Mouse (Mus musculus) midbrain, embryonic 13.5 days (tissue): ENCODE data around the gene Mrpl24. TPM values are rescaled to one million over a fixed set of nuclear protein-coding genes. Genes with fewer than 3 reads are reported as not detected.

Experiments
- ATAC-seq: fragments of 200-750 bp; cut with Nextera tagmentation; 2 replicates; pipeline ENCODE4 v1.8.0; 2017; ENCODE audit warnings: mild to moderate bottlenecking, moderate TSS enrichment, moderate library complexity
- H3K27ac ChIP-seq: fragments of 300-500 bp; sonication (generic); 2 replicates; pipeline ENCODE4 v1.5.1; 2015; ENCODE audit warnings: inconsistent platforms, mild to moderate bottlenecking, moderate library complexity
- H3K27me3 ChIP-seq: fragments of 300-500 bp; sonication (generic); 2 replicates; pipeline ENCODE4 v1.6.1; 2015; ENCODE audit warnings: mild to moderate bottlenecking, inconsistent platforms
- H3K36me3 ChIP-seq: fragments of 300-500 bp; sonication (generic); 2 replicates; pipeline ENCODE4 v1.6.1; 2015; ENCODE audit warnings: mild to moderate bottlenecking, inconsistent platforms
- H3K4me1 ChIP-seq: fragments of 300-500 bp; sonication (generic); replicated peaks from 2 replicates; pipeline ENCODE4 v1.6.1; 2015; ENCODE audit warnings: inconsistent platforms
- H3K4me2 ChIP-seq: fragments of 300-500 bp; sonication (generic); replicated peaks from 2 replicates; pipeline ENCODE4 v1.6.1; 2015; ENCODE audit warnings: moderate library complexity, mild to moderate bottlenecking, inconsistent platforms
- H3K4me3 ChIP-seq: fragments of 300-500 bp; sonication (generic); replicated peaks from 2 replicates; pipeline ENCODE4 v1.5.1; 2015; ENCODE audit warnings: mild to moderate bottlenecking, inconsistent platforms
- H3K9ac ChIP-seq: fragments of 300-500 bp; sonication (generic); replicated peaks from 2 replicates; pipeline ENCODE4 v1.6.1; 2015; ENCODE audit warnings: mild to moderate bottlenecking, inconsistent platforms
- H3K9me3 ChIP-seq: fragments of 300-500 bp; sonication (generic); 2 replicates; pipeline ENCODE4 v1.6.1; 2016; ENCODE audit warnings: mild to moderate bottlenecking, inconsistent platforms
- WGBS: fragments of 180-500 bp; shearing (Covaris S2); methylation state at CpG from one replicate; pipeline ENCODE4 v1.1.7; 2015; 5-methylcytosine and 5-hydroxymethylcytosine counted together
- polyA plus RNA-seq: library from polyadenylated mRNA; unstranded; fragments of >200 nt; fragmentation: Nextera tagmentation; extraction: Ambion mirVana; gene quantifications from 2 replicates; pipeline ENCODE4 v1.2.1, GENCODE M21; 2015

The Mrpl24 gene
- polyA plus RNA-seq, 1 experiment from 2014 or later = 72.1 TPM

GRCm38 (mm10) chr3:87951946-87952345, 32.6 kb downstream of the Mrpl24 start:
- no peak for ATAC-seq
- peak overlapping the region; percentile 16; the same call in 1 of the 2 replicates for H3K4me3 ChIP-seq
- 15% methylated on average over 12 of the region's 12 CpGs for WGBS
- no peaks in the 10 kb centered on the region for H3K9me3 ChIP-seq
- H3K27me3 ChIP-seq = no peaks in the 10 kb centered on the region
- no peaks in the 10 kb centered on the region for H3K36me3 ChIP-seq
- H3K9ac ChIP-seq = peak overlapping the region; percentile 44; the same call in 1 of the 2 replicates
- H3K4me2 ChIP-seq = peak overlapping the region; percentile 48
- peaks cover 63% of the 10 kb centered on the region for H3K4me1 ChIP-seq
- peak overlapping the region; percentile 65 for H3K27ac ChIP-seq

GRCm38 (mm10) chr3:87952440-87952839, 33.1 kb downstream of the Mrpl24 start:
- 4% methylated on average over 5 of the region's 5 CpGs for WGBS

GRCm38 (mm10) chr3:87958056-87958455, 38.8 kb downstream of the Mrpl24 start:
- no peak overlapping the region for H3K4me3 ChIP-seq
- WGBS = 0% methylated on average over 1 of the region's 1 CpGs
- H3K4me2 ChIP-seq = no peak overlapping the region
- H3K9me3 ChIP-seq = no peaks in the 10 kb centered on the region
- no peak overlapping the region for H3K9ac ChIP-seq
- no peaks in the 10 kb centered on the region for H3K36me3 ChIP-seq
- H3K27me3 ChIP-seq = no peaks in the 10 kb centered on the region
- H3K27ac ChIP-seq = no peak overlapping the region
- ATAC-seq = no peak
- peaks cover 33% of the 10 kb centered on the region for H3K4me1 ChIP-seq

More at GRCm38 (mm10) chr3:87952440-87952839, 33.1 kb downstream of the Mrpl24 start:
- ATAC-seq = peak; percentile 59
- Histone ChIP-seq H3K9me3 (no peaks in the 10 kb centered on the region), H3K4me2 (peak overlapping the region; percentile 48), H3K36me3 (no peaks in the 10 kb centered on the region), H3K4me1 (peaks cover 58% of the 10 kb centered on the region), H3K27ac (peak overlapping the region; percentile 65), H3K27me3 (no peaks in the 10 kb centered on the region), H3K9ac (peak overlapping the region; percentile 49), H3K4me3 (peak overlapping the region; percentile 16; the same call in 1 of the 2 replicates)

GRCm38 (mm10) chr3:87958476-87958875, 39.2 kb downstream of the Mrpl24 start:
- H3K4me3 ChIP-seq = no peak overlapping the region
- ATAC-seq = no peak
- no peaks in the 10 kb centered on the region for H3K9me3 ChIP-seq
- peaks cover 29% of the 10 kb centered on the region for H3K4me1 ChIP-seq
- H3K9ac ChIP-seq = no peak overlapping the region
- H3K27ac ChIP-seq = no peak overlapping the region
- 28% methylated on average over 4 of the region's 4 CpGs for WGBS
- H3K36me3 ChIP-seq = no peaks in the 10 kb centered on the region
- H3K27me3 ChIP-seq = no peaks in the 10 kb centered on the region
- no peak overlapping the region for H3K4me2 ChIP-seq

GRCm38 (mm10) chr3:87958967-87959366, 39.7 kb downstream of the Mrpl24 start:
- no peaks in the 10 kb centered on the region for H3K27me3 ChIP-seq
- no peaks in the 10 kb centered on the region for H3K36me3 ChIP-seq
- no peak for ATAC-seq
- no peaks in the 10 kb centered on the region for H3K9me3 ChIP-seq
- 32% methylated on average over 1 of the region's 1 CpGs for WGBS
- H3K27ac ChIP-seq = no peak overlapping the region
- H3K4me3 ChIP-seq = no peak overlapping the region
- H3K9ac ChIP-seq = no peak overlapping the region
- H3K4me2 ChIP-seq = no peak overlapping the region
- peaks cover 29% of the 10 kb centered on the region for H3K4me1 ChIP-seq

- no peak for ATAC-seq
- WGBS = 67% methylated on average over 7 of the region's 7 CpGs
Observed at GRCm38 (mm10) chr3:87959371-87959770, 40.1 kb downstream of the Mrpl24 start.

GRCm38 (mm10) chr3:87960191-87960585, 40.9 kb downstream of the Mrpl24 start:
- 0 out of 2 replicates have a peak, but pooled peaks have one; percentile 1 for ATAC-seq
- H3K27ac ChIP-seq = peak overlapping the region; percentile 95
- 2% methylated on average over 10 of the region's 10 CpGs for WGBS
- H3K9ac ChIP-seq = peak overlapping the region; percentile 71
- H3K4me3 ChIP-seq = peak overlapping the region; percentile 37
- H3K36me3 ChIP-seq = no peaks in the 10 kb centered on the region
- peak overlapping the region; percentile 60 for H3K4me2 ChIP-seq
- H3K9me3 ChIP-seq = no peaks in the 10 kb centered on the region
- peaks cover 29% of the 10 kb centered on the region for H3K4me1 ChIP-seq
- no peaks in the 10 kb centered on the region for H3K27me3 ChIP-seq

More at GRCm38 (mm10) chr3:87959371-87959770, 40.1 kb downstream of the Mrpl24 start:
- Histone ChIP-seq H3K4me3 (no peak overlapping the region), H3K36me3 (no peaks in the 10 kb centered on the region), H3K9me3 (no peaks in the 10 kb centered on the region), H3K27me3 (no peaks in the 10 kb centered on the region), H3K4me1 (peaks cover 29% of the 10 kb centered on the region), H3K27ac (peak overlapping the region; percentile 95), H3K9ac (no peak overlapping the region), H3K4me2 (no peak overlapping the region)

GRCm38 (mm10) chr3:87960586-87961191, 41.4 kb downstream of the Mrpl24 start:
- Histone ChIP-seq H3K27me3 (no peaks in the 10 kb centered on the region), H3K9me3 (no peaks in the 10 kb centered on the region), H3K27ac (peak overlapping the region; percentile 95), H3K4me1 (peaks cover 29% of the 10 kb centered on the region), H3K9ac (peak overlapping the region; percentile 71), H3K4me3 (peak overlapping the region; percentile 37), H3K4me2 (peak overlapping the region; percentile 60), H3K36me3 (no peaks in the 10 kb centered on the region)
- under 1% methylated on average over 27 of the region's 27 CpGs for WGBS
- peak; percentile 98 for ATAC-seq

- Histone ChIP-seq H3K27me3 (no peaks in the 10 kb centered on the region), H3K9ac (peak overlapping the region; percentile 51; the same call in 1 of the 2 replicates), H3K9me3 (no peaks in the 10 kb centered on the region), H3K4me1 (peaks cover 52% of the 10 kb centered on the region), H3K4me2 (peak overlapping the region; percentile 94), H3K27ac (peak overlapping the region; percentile 27), H3K36me3 (peaks cover 2% of the 10 kb centered on the region; the same call in 1 of the 2 replicates), H3K4me3 (peak overlapping the region; percentile 70)
- WGBS = under 1% methylated on average over 21 of the region's 21 CpGs
- ATAC-seq = 0 out of 2 replicates have a peak, but pooled peaks have one; percentile 2
Observed at GRCm38 (mm10) chr3:87970184-87970938, 51.1 kb downstream of the Mrpl24 start.

GRCm38 (mm10) chr3:87970939-87971488, 51.7 kb downstream of the Mrpl24 start, which contains the start of gene Nes:
Nes (plus strand) TSS chr3:87971078.
- H3K9me3 ChIP-seq = no peaks in the 10 kb centered on the region
- H3K4me2 ChIP-seq = peak within 1 kb of the TSS; percentile 94
- no peaks in the 10 kb centered on the region for H3K27me3 ChIP-seq
- WGBS = under 1% methylated on average over 44 of the region's 44 CpGs
- ATAC-seq = peak; percentile 71
- peak within 1 kb of the TSS; percentile 89 for H3K9ac ChIP-seq
- H3K27ac ChIP-seq = peak within 1 kb of the TSS; percentile 90
- peaks cover 8% of the 10 kb centered on the region for H3K36me3 ChIP-seq
- H3K4me3 ChIP-seq = peak within 1 kb of the TSS; percentile 70
- peaks cover 55% of the 10 kb centered on the region for H3K4me1 ChIP-seq

- under 1% methylated on average over 56 of the region's 60 CpGs for WGBS
- peak overlapping the region; percentile 94 for H3K4me2 ChIP-seq
Observed at GRCm38 (mm10) chr3:87971489-87972202, 52.3 kb downstream of the Mrpl24 start.

More at GRCm38 (mm10) chr3:87971489-87972202, 52.3 kb downstream of the Mrpl24 start:
- Histone ChIP-seq H3K9me3 (no peaks in the 10 kb centered on the region), H3K27ac (peak overlapping the region; percentile 90), H3K4me1 (peaks cover 55% of the 10 kb centered on the region), H3K36me3 (peaks cover 14% of the 10 kb centered on the region), H3K27me3 (no peaks in the 10 kb centered on the region), H3K9ac (peak overlapping the region; percentile 89), H3K4me3 (peak overlapping the region; percentile 70)
- no peak for ATAC-seq
